Mouse (Mus musculus) kidney, postnatal 0 days (tissue): ENCODE measurements around the gene 1700012A03Rik. TPM values are rescaled to one million over a fixed set of nuclear protein-coding genes. Genes with fewer than 3 reads are reported as not detected.

Experiments
- ATAC-seq: fragments of 200-750 bp; cut with Nextera tagmentation; replicated peaks from 2 replicates; pipeline ENCODE4 v1.8.0; 2017; ENCODE audit warnings: low read depth, moderate number of reproducible peaks, moderate TSS enrichment, moderate library complexity; ENCODE audit not compliant: low FRiP score
- DNase-seq: peaks from one replicate; pipeline ENCODE4 v3.0.0-alpha.2; 2016; ENCODE audit warnings: low spot score
- H3K27ac ChIP-seq: fragments of 300-500 bp; sonication (generic); 2 replicates; pipeline ENCODE4 v1.5.1; 2014; ENCODE audit warnings: mild to moderate bottlenecking
- H3K27me3 ChIP-seq: fragments of 300-500 bp; sonication (generic); 2 replicates; pipeline ENCODE4 v1.6.1; 2014; ENCODE audit warnings: low read length, mixed read lengths; ENCODE audit not compliant: insufficient read depth
- H3K36me3 ChIP-seq: fragments of 300-500 bp; sonication (generic); 2 replicates; pipeline ENCODE4 v1.6.1; 2014; ENCODE audit warnings: low read length, mixed read lengths; ENCODE audit not compliant: insufficient read depth
- H3K4me1 ChIP-seq: fragments of 300-500 bp; sonication (generic); replicated peaks from 2 replicates; pipeline ENCODE4 v1.6.1; 2014; ENCODE audit warnings: antibody characterized with exemption, low read length, mixed read lengths; ENCODE audit not compliant: insufficient read depth
- H3K4me2 ChIP-seq: fragments of 300-500 bp; sonication (generic); 2 replicates; pipeline ENCODE4 v1.6.1; 2014; ENCODE audit warnings: mild to moderate bottlenecking, low read length, moderate library complexity, mixed read lengths
- H3K4me3 ChIP-seq: fragments of 300-500 bp; sonication (generic); replicated peaks from 2 replicates; pipeline ENCODE4 v1.5.1; 2014; ENCODE audit warnings: low read depth, low read length
- H3K9ac ChIP-seq: fragments of 300-500 bp; sonication (generic); 2 replicates; pipeline ENCODE4 v1.6.1; 2014; ENCODE audit warnings: low read depth, low read length
- H3K9me3 ChIP-seq: fragments of 300-500 bp; sonication (generic); replicated peaks from 2 replicates; pipeline ENCODE4 v1.6.1; 2016; ENCODE audit warnings: low read length, inconsistent platforms, mixed read lengths
- CTCF ChIP-seq: IDR thresholded peaks from 2 replicates; pipeline ENCODE4 v1.5.1; 2016; ENCODE audit warnings: antibody characterized with exemption, low read depth, mild to moderate bottlenecking, moderate library complexity
- WGBS: fragments of 180-500 bp; shearing (Covaris S2); extraction: QIAGEN DNeasy Blood & Tissue Kit; methylation state at CpG from one replicate; pipeline ENCODE4 v1.1.7; 2014; 5-methylcytosine and 5-hydroxymethylcytosine counted together
- polyA plus RNA-seq: library from polyadenylated mRNA; unstranded; fragments of >200 nt; fragmentation: Nextera tagmentation; extraction: Ambion mirVana; gene quantifications from 2 replicates; pipeline ENCODE4 v1.2.1, GENCODE M21; 2015

1700012A03Rik gene
- polyA plus RNA-seq, 1 experiment from 2014 or later, result not detected

DNA sequence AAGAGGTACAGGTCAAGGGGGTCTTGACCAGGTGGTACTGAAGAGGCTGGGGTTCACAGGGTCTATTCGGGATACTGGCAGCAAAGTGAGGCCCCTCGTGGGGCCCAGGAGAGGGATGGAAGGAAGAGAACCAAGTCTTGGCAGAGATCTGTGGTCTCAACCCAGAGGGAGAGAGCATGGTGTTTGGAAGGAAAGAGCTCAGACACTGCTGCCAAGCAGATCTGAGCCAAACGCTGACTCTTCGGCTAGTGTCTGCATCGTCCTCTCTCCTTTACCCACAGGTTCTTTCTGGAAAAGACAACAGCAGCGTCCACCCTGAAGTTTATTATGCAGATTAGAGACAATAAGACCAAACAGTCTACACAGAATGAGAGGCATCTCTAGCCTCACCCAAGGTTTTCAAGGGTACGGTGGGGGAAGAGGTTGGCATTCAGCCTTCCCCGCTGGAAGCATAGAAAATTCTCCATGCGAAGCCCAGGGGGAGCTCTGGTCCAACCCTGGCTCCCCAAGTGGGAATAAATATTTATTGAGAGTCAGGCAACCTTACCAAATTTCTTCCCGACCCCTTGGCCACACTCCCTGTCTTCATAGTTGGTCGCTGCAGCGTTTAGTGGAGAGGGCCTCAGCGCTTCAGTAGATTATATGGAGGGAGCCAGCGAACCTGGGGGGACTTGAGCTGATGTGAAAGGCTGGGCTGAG, 32.5 kb upstream of the 1700012A03Rik start:
- H3K9me3 ChIP-seq, result no peaks in the 10 kb centered on the region
- 60% methylated on average over 14 of the region's 14 CpGs for WGBS
- H3K4me3 ChIP-seq, result no peak overlapping the region
- ATAC-seq (no peak), DNase-seq (no peak)
- no peaks in the 10 kb centered on the region for H3K4me1 ChIP-seq
- H3K4me2 ChIP-seq, result no peak overlapping the region
- H3K27me3 ChIP-seq, result no peaks in the 10 kb centered on the region
- no peak overlapping the region for H3K9ac ChIP-seq
- H3K27ac ChIP-seq, result no peak overlapping the region
- H3K36me3 ChIP-seq, result no peaks in the 10 kb centered on the region
- TF ChIP-seq CTCF, result peak; percentile 44

DNA sequence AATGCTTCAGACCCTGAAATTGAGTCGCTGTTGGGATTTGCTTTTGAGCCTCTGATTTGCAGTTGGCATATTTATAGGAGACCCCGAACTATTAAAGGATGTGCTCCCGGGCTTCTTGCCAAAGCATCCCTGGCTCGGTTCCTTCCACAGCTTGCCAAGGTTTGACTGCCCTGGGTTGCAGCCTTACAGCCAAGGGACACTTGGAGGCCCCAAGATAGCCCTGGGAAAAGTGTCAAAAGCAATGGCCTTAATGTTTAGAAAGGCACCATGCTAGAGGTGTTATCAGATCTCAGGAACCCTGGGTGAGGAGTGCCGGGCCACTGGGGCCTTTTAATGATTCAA, 32.0 kb upstream of the 1700012A03Rik start:
- TF ChIP-seq CTCF, result no peak
- Histone ChIP-seq H3K36me3 (no peaks in the 10 kb centered on the region), H3K4me3 (no peak overlapping the region), H3K27me3 (no peaks in the 10 kb centered on the region), H3K4me1 (no peaks in the 10 kb centered on the region), H3K9ac (no peak overlapping the region), H3K4me2 (no peak overlapping the region), H3K27ac (no peak overlapping the region), H3K9me3 (no peaks in the 10 kb centered on the region)
- no peak for ATAC-seq
- peak; percentile 44 for DNase-seq
- 28% methylated on average over 5 of the region's 5 CpGs for WGBS

DNA sequence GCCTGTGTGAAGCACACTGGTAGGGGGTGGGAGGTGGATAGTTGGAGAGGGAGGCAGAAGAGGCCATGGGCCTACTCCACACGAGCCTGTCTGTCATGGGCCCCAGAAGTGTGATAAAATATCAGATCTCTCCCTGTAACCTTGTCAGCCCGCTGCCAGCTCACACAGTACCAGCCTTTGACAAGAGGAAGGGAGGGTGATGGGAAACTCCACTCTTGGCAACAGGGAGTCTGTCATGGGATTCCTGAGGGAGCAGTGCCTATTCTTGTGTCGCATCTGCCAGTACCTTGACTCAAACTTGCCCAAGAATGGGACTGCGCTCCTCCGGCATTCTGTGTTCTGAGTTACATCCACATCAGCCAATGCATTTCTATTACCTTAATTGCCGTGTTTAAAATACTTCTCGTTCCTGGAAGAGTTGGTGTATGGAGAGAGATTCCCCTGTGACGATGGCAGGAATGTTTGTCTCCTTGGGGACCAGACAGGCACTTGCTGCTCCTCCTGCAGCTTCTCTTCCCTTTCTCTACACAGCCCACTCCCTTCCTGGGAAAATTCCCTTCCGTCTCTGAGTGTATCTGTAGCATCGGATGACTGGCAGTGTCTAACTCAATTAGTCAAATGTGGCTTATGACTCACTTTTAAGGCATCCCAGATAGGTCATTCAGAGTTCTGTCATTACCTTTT, 28.1 kb upstream of the 1700012A03Rik start:
- Histone ChIP-seq H3K36me3 (no peaks in the 10 kb centered on the region), H3K4me2 (no peak overlapping the region), H3K27ac (no peak overlapping the region), H3K9me3 (no peaks in the 10 kb centered on the region), H3K9ac (no peak overlapping the region), H3K4me1 (no peaks in the 10 kb centered on the region), H3K27me3 (no peaks in the 10 kb centered on the region), H3K4me3 (no peak overlapping the region)
- ATAC-seq (no peak), DNase-seq (no peak)
- WGBS, result 83% methylated on average over 10 of the region's 10 CpGs
- no peak for TF ChIP-seq CTCF

DNA sequence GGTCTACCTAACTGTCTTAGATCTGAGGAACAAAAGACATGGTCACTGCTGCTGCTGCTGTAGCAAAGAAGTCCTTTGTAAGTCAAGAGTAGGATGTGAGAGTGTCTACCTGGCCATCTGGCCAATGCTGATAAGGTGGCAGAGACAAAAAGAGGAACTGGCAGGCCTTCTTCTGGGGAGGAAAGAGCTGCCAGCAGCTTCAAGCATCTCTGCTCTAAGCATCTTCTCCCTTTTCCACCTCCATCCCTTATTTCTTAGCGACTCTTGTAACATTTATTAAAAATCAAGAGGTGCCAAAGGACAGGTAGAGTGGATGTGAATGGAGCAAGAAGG, 27.5 kb upstream of the 1700012A03Rik start:
- Histone ChIP-seq H3K9ac (no peak overlapping the region), H3K4me2 (no peak overlapping the region), H3K27ac (no peak overlapping the region), H3K9me3 (no peaks in the 10 kb centered on the region), H3K36me3 (no peaks in the 10 kb centered on the region), H3K4me3 (no peak overlapping the region), H3K4me1 (no peaks in the 10 kb centered on the region), H3K27me3 (no peaks in the 10 kb centered on the region)
- DNase-seq (no peak), ATAC-seq (no peak)
- no peak for TF ChIP-seq CTCF
- 83% methylated on average over 1 of the region's 1 CpGs for WGBS

DNA sequence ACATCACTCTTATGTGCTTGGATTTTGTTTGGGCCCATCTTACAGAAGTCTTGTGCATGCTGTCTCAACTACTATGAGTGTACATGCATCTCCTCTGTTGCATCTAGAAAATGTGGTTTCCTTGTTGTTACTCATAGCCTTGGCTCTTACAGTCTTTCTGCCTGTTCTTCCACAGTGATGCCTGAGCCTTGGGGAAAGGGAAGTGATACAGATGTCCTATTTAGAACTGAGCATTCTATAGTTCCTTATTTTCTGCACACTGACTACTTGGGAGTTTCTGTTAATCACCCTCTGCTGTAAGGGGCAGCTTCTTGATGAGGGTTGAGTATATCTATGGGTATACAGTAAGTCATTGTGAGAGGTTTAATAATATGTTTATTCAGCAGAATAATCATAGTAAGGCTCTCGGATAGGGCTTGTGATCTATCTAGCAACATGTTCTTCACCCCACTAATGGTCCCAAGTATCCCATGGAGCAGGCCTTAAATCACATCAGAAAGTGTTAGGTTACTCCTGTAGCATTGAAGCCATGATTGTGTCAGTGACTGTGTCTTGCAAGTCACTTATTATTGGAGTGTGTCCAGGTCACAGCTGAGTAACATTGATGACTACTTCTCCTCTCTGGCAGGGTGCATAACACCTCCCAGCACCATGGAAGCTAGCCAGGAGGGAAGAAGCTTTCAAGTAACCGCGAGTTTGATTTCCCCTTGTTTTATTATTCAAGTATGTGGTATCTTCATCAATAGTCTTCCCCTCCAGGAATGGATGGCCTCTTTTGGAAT, 21.6 kb upstream of the 1700012A03Rik start:
- no peak overlapping the region for H3K4me3 ChIP-seq
- H3K36me3 ChIP-seq, result no peaks in the 10 kb centered on the region
- H3K9ac ChIP-seq, result no peak overlapping the region
- DNase-seq, result no peak
- no peak overlapping the region for H3K4me2 ChIP-seq
- H3K4me1 ChIP-seq, result no peaks in the 10 kb centered on the region
- H3K9me3 ChIP-seq, result no peaks in the 10 kb centered on the region
- no peak for ATAC-seq
- 55% methylated on average over 3 of the region's 3 CpGs for WGBS
- no peaks in the 10 kb centered on the region for H3K27me3 ChIP-seq
- no peak overlapping the region for H3K27ac ChIP-seq
- TF ChIP-seq CTCF, result no peak

DNA sequence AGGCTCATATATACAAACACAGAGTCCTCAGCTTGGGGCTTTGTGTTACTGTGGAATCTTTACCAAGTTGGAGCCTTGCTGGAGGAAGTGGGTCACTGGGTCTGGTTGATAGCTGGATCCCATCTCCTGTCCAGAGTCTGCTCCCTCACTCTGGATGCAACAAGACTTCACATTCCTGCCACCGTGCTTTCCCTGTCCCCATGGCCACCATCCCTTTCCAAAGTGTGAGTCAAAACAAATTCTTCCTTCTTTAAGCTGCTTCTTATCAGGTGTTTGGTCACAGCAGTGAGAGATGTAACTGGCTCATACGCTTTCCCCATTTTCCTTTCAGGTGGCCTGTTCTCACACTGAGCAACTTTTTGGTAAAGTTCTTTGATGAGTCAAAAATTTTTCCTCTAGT, 15.8 kb upstream of the 1700012A03Rik start:
- ATAC-seq, result no peak
- no peaks in the 10 kb centered on the region for H3K36me3 ChIP-seq
- H3K27ac ChIP-seq, result no peak overlapping the region
- no peaks in the 10 kb centered on the region for H3K27me3 ChIP-seq
- 79% methylated on average over 2 of the region's 2 CpGs for WGBS
- no peak for TF ChIP-seq CTCF
- no peak overlapping the region for H3K4me2 ChIP-seq
- H3K4me1 ChIP-seq, result no peaks in the 10 kb centered on the region
- no peak overlapping the region for H3K4me3 ChIP-seq
- no peak for DNase-seq
- H3K9ac ChIP-seq, result no peak overlapping the region
- no peaks in the 10 kb centered on the region for H3K9me3 ChIP-seq
